Mouse (Mus musculus): ENCODE measurements around the gene Wdr64. TPM values are rescaled to one million over a fixed set of nuclear protein-coding genes. Genes with fewer than 3 reads are reported as not detected.
A peak's percentile ranks its signal among the peaks of the same experiment; 100 is the strongest.

The Wdr64 gene
- not detected in 2 replicates for polyA plus RNA-seq (2012; rRNA removed)
- not detected in 2 replicates for polyA plus RNA-seq (2014; fragmentation: Nextera tagmentation; extraction: Ambion mirVana)

- 59% methylated on average over 1 of the region's 1 CpGs for WGBS (ENCODE audit: insufficient replicate concordance)
- H3K27me3 ChIP-seq (ENCODE audit: control insufficient read depth, insufficient read depth, low read length): no peaks in the 10 kb centered on the region
- ATAC-seq (ENCODE audit: insufficient read depth) (no peak), DNase-seq (ENCODE audit: low read depth in 3 of 3, low spot score in 3 of 3) (no peak)
- no peak within 1 kb of the TSS for H3K4me2 ChIP-seq (ENCODE audit: low read depth)
- H3K36me3 ChIP-seq (replicated peaks; ENCODE audit: control insufficient read depth, insufficient read depth, low read depth): no peaks in the 10 kb centered on the region
- no peak within 1 kb of the TSS for H3K9ac ChIP-seq (replicated peaks)
- peaks cover 2 to 11% of the 10 kb centered on the region in 2 experiments; a peak in 3 of 4 replicates for H3K4me1 ChIP-seq (replicated peaks; ENCODE audit: control insufficient read depth in 2 of 2, insufficient read depth in 2 of 2, low read length in 1 of 2)
- H3K4me3 ChIP-seq (ENCODE audit: insufficient read depth in 1 of 2, low read depth in 2 of 2, low read length in 2 of 2): no peak within 1 kb of the TSS
- TF ChIP-seq CTCF (IDR thresholded peaks at IDR 0.05; ENCODE audit: low read depth) (no peak), EP300 (IDR thresholded peaks at IDR 0.05; ENCODE audit: low read depth) (no peak)
- H3K9me3 ChIP-seq (ENCODE audit: control insufficient read depth, low read length): no peaks in the 10 kb centered on the region
- H3K27ac ChIP-seq: no peak within 1 kb of the TSS
These were observed at the start of gene Wdr64 for GRCm38 (mm10) chr1:175698293-175698692. Wdr64 (plus strand) TSS chr1:175698593.

- no peak for DNase-seq (ENCODE audit: low read depth in 3 of 3, low spot score in 3 of 3)
- no peak for TF ChIP-seq CTCF (IDR thresholded peaks at IDR 0.05; ENCODE audit: low read depth)
- TF ChIP-seq EP300 (IDR thresholded peaks at IDR 0.05; ENCODE audit: low read depth): no peak
- 79% methylated on average over 4 of the region's 4 CpGs for WGBS (ENCODE audit: insufficient replicate concordance)
- Histone ChIP-seq H3K27me3 (ENCODE audit: control insufficient read depth, insufficient read depth, low read length) (no peaks in the 10 kb centered on the region), H3K4me1 (replicated peaks; ENCODE audit: control insufficient read depth in 2 of 2, insufficient read depth in 2 of 2, low read length in 1 of 2) (peaks cover 0 to 3% of the 10 kb centered on the region in 2 experiments; a peak in 2 of 4 replicates), H3K36me3 (replicated peaks; ENCODE audit: control insufficient read depth, insufficient read depth, low read depth) (no peaks in the 10 kb centered on the region), H3K9ac (replicated peaks) (no peak overlapping the region), H3K4me3 (ENCODE audit: insufficient read depth in 1 of 2, low read depth in 2 of 2, low read length in 2 of 2) (no peak overlapping the region), H3K4me2 (ENCODE audit: low read depth) (no peak overlapping the region), H3K9me3 (ENCODE audit: control insufficient read depth, low read length) (no peaks in the 10 kb centered on the region), H3K27ac (no peak overlapping the region)
- ATAC-seq (ENCODE audit: insufficient read depth): no peak
These were observed 49.8 kb upstream of the Wdr64 start for GRCm38 (mm10) chr1:175648615-175649014.

GRCm38 (mm10) chr1:175659900-175660299 is 38.5 kb upstream of the Wdr64 start:
- Histone ChIP-seq H3K4me1 (replicated peaks; ENCODE audit: control insufficient read depth in 2 of 2, insufficient read depth in 2 of 2, low read length in 1 of 2) (no peaks in the 10 kb centered on the region), H3K4me2 (ENCODE audit: low read depth) (no peak overlapping the region), H3K4me3 (ENCODE audit: insufficient read depth in 1 of 2, low read depth in 2 of 2, low read length in 2 of 2) (no peak overlapping the region), H3K9ac (replicated peaks) (no peak overlapping the region), H3K27me3 (ENCODE audit: control insufficient read depth, insufficient read depth, low read length) (no peaks in the 10 kb centered on the region), H3K27ac (no peak overlapping the region), H3K9me3 (ENCODE audit: control insufficient read depth, low read length) (no peaks in the 10 kb centered on the region), H3K36me3 (replicated peaks; ENCODE audit: control insufficient read depth, insufficient read depth, low read depth) (no peaks in the 10 kb centered on the region)
- DNase-seq (ENCODE audit: low read depth in 3 of 3, low spot score in 3 of 3) (no peak), ATAC-seq (ENCODE audit: insufficient read depth) (no peak)
- WGBS (ENCODE audit: insufficient replicate concordance): 68% methylated on average over 4 of the region's 4 CpGs
- TF ChIP-seq EP300 (IDR thresholded peaks at IDR 0.05; ENCODE audit: low read depth) (no peak), CTCF (IDR thresholded peaks at IDR 0.05; ENCODE audit: low read depth) (no peak)

GRCm38 (mm10) chr1:175668666-175669405 is 29.6 kb upstream of the Wdr64 start:
- no peak for DNase-seq (ENCODE audit: low read depth in 3 of 3, low spot score in 3 of 3)
- Histone ChIP-seq H3K4me1 (replicated peaks; ENCODE audit: control insufficient read depth in 2 of 2, insufficient read depth in 2 of 2, low read length in 1 of 2) (no peaks in the 10 kb centered on the region), H3K27me3 (ENCODE audit: control insufficient read depth, insufficient read depth, low read length) (no peaks in the 10 kb centered on the region), H3K4me2 (ENCODE audit: low read depth) (no peak overlapping the region), H3K9me3 (ENCODE audit: control insufficient read depth, low read length) (no peaks in the 10 kb centered on the region), H3K9ac (replicated peaks) (no peak overlapping the region), H3K27ac (no peak overlapping the region), H3K4me3 (ENCODE audit: insufficient read depth in 1 of 2, low read depth in 2 of 2, low read length in 2 of 2) (no peak overlapping the region), H3K36me3 (replicated peaks; ENCODE audit: control insufficient read depth, insufficient read depth, low read depth) (no peaks in the 10 kb centered on the region)
- ATAC-seq (ENCODE audit: insufficient read depth): no peak
- TF ChIP-seq CTCF (IDR thresholded peaks at IDR 0.05; ENCODE audit: low read depth) (peak; percentile 63), EP300 (IDR thresholded peaks at IDR 0.05; ENCODE audit: low read depth) (no peak)
- WGBS (ENCODE audit: insufficient replicate concordance): 60% methylated on average over 5 of the region's 5 CpGs

GRCm38 (mm10) chr1:175669456-175669855 is 28.9 kb upstream of the Wdr64 start:
- no peaks in the 10 kb centered on the region for H3K36me3 ChIP-seq (replicated peaks; ENCODE audit: control insufficient read depth, insufficient read depth, low read depth)
- H3K27me3 ChIP-seq (ENCODE audit: control insufficient read depth, insufficient read depth, low read length): no peaks in the 10 kb centered on the region
- ATAC-seq (ENCODE audit: insufficient read depth) (no peak), DNase-seq (ENCODE audit: low read depth in 3 of 3, low spot score in 3 of 3) (no peak)
- H3K9ac ChIP-seq (replicated peaks): no peak overlapping the region
- H3K4me1 ChIP-seq (replicated peaks; ENCODE audit: control insufficient read depth in 2 of 2, insufficient read depth in 2 of 2, low read length in 1 of 2): no peaks in the 10 kb centered on the region
- no peak overlapping the region for H3K4me3 ChIP-seq (ENCODE audit: insufficient read depth in 1 of 2, low read depth in 2 of 2, low read length in 2 of 2)
- 78% methylated on average over 3 of the region's 3 CpGs for WGBS (ENCODE audit: insufficient replicate concordance)
- H3K27ac ChIP-seq: no peak overlapping the region
- TF ChIP-seq CTCF (IDR thresholded peaks at IDR 0.05; ENCODE audit: low read depth): no peak
- TF ChIP-seq EP300 (IDR thresholded peaks at IDR 0.05; ENCODE audit: low read depth): no peak
- H3K9me3 ChIP-seq (ENCODE audit: control insufficient read depth, low read length): no peaks in the 10 kb centered on the region
- H3K4me2 ChIP-seq (ENCODE audit: low read depth): no peak overlapping the region
